Mouse (Mus musculus) liver, embryonic 14.5 days (tissue): ENCODE results near the gene Topors. TPM values are rescaled to one million over a fixed set of nuclear protein-coding genes. Genes with fewer than 3 reads are reported as not detected.

Source experiments
- ATAC-seq: fragments of 200-750 bp; cut with Nextera tagmentation; 2 replicates; pipeline ENCODE4 v1.8.0; 2017; ENCODE audit warnings: moderate number of reproducible peaks, mild to moderate bottlenecking, moderate library complexity; ENCODE audit not compliant: insufficient read depth
- DNase-seq, 3 experiments: peaks; one replicate each; pipeline ENCODE4 v3.0.0-alpha.2; 2012 to 2013; ENCODE audit warnings: low read depth in 3 of 3, low spot score in 3 of 3
- H3K27ac ChIP-seq: fragments of 300-500 bp; sonication (generic); 2 replicates; pipeline ENCODE4 v1.5.1; 2014; ENCODE audit warnings: moderate library complexity, mild to moderate bottlenecking, control low read depth, inconsistent platforms
- H3K27me3 ChIP-seq: fragments of 300-500 bp; sonication (generic); 2 replicates; pipeline ENCODE4 v1.6.1; 2014; ENCODE audit warnings: mild to moderate bottlenecking, low read length, moderate library complexity; ENCODE audit not compliant: control insufficient read depth, insufficient read depth
- H3K36me3 ChIP-seq: fragments of 300-500 bp; sonication (generic); replicated peaks from 2 replicates; pipeline ENCODE4 v1.6.1; 2014; ENCODE audit warnings: low read depth; ENCODE audit not compliant: control insufficient read depth, insufficient read depth
- H3K4me1 ChIP-seq, 2 experiments: fragments of 200-500 bp in 1 of 2; fragments of 300-500 bp in 1 of 2; sonication (generic) in 1 of 2; replicated peaks; 2 replicates each; pipeline ENCODE4 v1.6.1; 2012 to 2014; ENCODE audit warnings: antibody characterized with exemption in 1 of 2, inconsistent platforms in 1 of 2, low read length in 1 of 2; ENCODE audit not compliant: control insufficient read depth in 2 of 2, insufficient read depth in 2 of 2
- H3K4me2 ChIP-seq: fragments of 300-500 bp; sonication (generic); 2 replicates; pipeline ENCODE4 v1.6.1; 2014; ENCODE audit warnings: low read depth, mild to moderate bottlenecking, control low read depth, moderate library complexity
- H3K4me3 ChIP-seq, 2 experiments: fragments of 200-500 bp in 1 of 2; fragments of 300-500 bp in 1 of 2; sonication (generic) in 1 of 2; 2 replicates each; pipeline ENCODE4 v1.5.1; 2012 to 2014; ENCODE audit warnings: low read depth in 2 of 2, low read length in 2 of 2, mild to moderate bottlenecking in 2 of 2, control low read depth in 1 of 2, inconsistent platforms in 1 of 2, moderate library complexity in 1 of 2; ENCODE audit not compliant: insufficient read depth in 1 of 2
- H3K9ac ChIP-seq: fragments of 300-500 bp; sonication (generic); replicated peaks from 2 replicates; pipeline ENCODE4 v1.6.1; 2014; ENCODE audit warnings: mild to moderate bottlenecking, control low read depth, moderate library complexity
- H3K9me3 ChIP-seq: fragments of 300-500 bp; sonication (generic); 2 replicates; pipeline ENCODE4 v1.6.1; 2016; ENCODE audit warnings: low read length, mixed read lengths; ENCODE audit not compliant: control insufficient read depth
- CTCF ChIP-seq: IDR thresholded peaks from 2 replicates; pipeline ENCODE4 v1.5.1; 2016; ENCODE audit warnings: antibody characterized with exemption, low read depth, control low read depth
- EP300 ChIP-seq: IDR thresholded peaks from 2 replicates; pipeline ENCODE4 v1.6.1; 2016; ENCODE audit warnings: antibody characterized with exemption, low read depth
- WGBS: fragments of 180-500 bp; shearing (Covaris S2); extraction: QIAGEN DNeasy Blood & Tissue Kit; methylation state at CpG from one replicate; pipeline ENCODE4 v1.1.7; 2014; ENCODE audit not compliant: insufficient replicate concordance; 5-methylcytosine and 5-hydroxymethylcytosine counted together
- polyA plus RNA-seq, 2 experiments: library from polyadenylated mRNA; depleted of rRNA in 1 of 2; stranded (reverse) in 1 of 2; unstranded in 1 of 2; fragments of >200 nt; fragmentation: Nextera tagmentation in 1 of 2; extraction: Ambion mirVana in 1 of 2; gene quantifications; 2 replicates each; pipeline versions ENCODE4 v1.2.1 to v1.2.3; 2012 to 2014

Gene Topors
- polyA plus RNA-seq, 2 experiments, result 7.0 to 11.7 TPM

GRCm38 (mm10) chr4:40289046-40289445 is 19.4 kb upstream of the Topors start:
- 70% methylated on average over 2 of the region's 2 CpGs for WGBS
- Histone ChIP-seq H3K9me3 (no peaks in the 10 kb centered on the region; the same call in 1 of the 2 replicates), H3K4me1 (no peaks in the 10 kb centered on the region), H3K4me2 (no peak overlapping the region), H3K9ac (no peak overlapping the region), H3K36me3 (no peaks in the 10 kb centered on the region), H3K4me3 (no peak overlapping the region), H3K27ac (no peak overlapping the region), H3K27me3 (no peaks in the 10 kb centered on the region)
- no peak for TF ChIP-seq CTCF
- no peak for TF ChIP-seq EP300
- ATAC-seq, result no peak
- DNase-seq, result no peak

- TF ChIP-seq EP300 (no peak), CTCF (no peak)
- no peaks in the 10 kb centered on the region for H3K27me3 ChIP-seq
- ATAC-seq (no peak), DNase-seq (no peak)
- no peaks in the 10 kb centered on the region for H3K36me3 ChIP-seq
- H3K9ac ChIP-seq, result no peak overlapping the region
- H3K4me3 ChIP-seq, result no peak overlapping the region
- H3K4me1 ChIP-seq, result no peaks in the 10 kb centered on the region
- H3K4me2 ChIP-seq, result no peak overlapping the region
- WGBS, result 34% methylated on average over 6 of the region's 6 CpGs
- no peaks in the 10 kb centered on the region for H3K9me3 ChIP-seq
- H3K27ac ChIP-seq, result no peak overlapping the region
Measured at GRCm38 (mm10) chr4:40287415-40287814, 17.8 kb upstream of the Topors start.

GRCm38 (mm10) chr4:40285582-40285981 is 15.9 kb upstream of the Topors start:
- Histone ChIP-seq H3K9ac (no peak overlapping the region), H3K27ac (no peak overlapping the region), H3K9me3 (no peaks in the 10 kb centered on the region), H3K4me1 (no peaks in the 10 kb centered on the region), H3K4me2 (no peak overlapping the region), H3K4me3 (no peak overlapping the region), H3K27me3 (no peaks in the 10 kb centered on the region), H3K36me3 (no peaks in the 10 kb centered on the region)
- ATAC-seq (no peak), DNase-seq (peak in 1 of 3 experiments; percentile 33)
- no peak for TF ChIP-seq EP300
- TF ChIP-seq CTCF, result peak; percentile 75
- WGBS, result 6% methylated on average over 4 of the region's 4 CpGs

GRCm38 (mm10) chr4:40279276-40279900 is 9.7 kb upstream of the Topors start, which contains the start of gene Ndufb6:
Gene Ndufb6, minus strand, starts transcription at chr4:40279421.
- H3K27ac ChIP-seq, result peak within 1 kb of the TSS; percentile 5; the same call in 1 of the 2 replicates
- H3K4me2 ChIP-seq, result peak within 1 kb of the TSS; percentile 72
- H3K9ac ChIP-seq, result peak within 1 kb of the TSS; percentile 82

GRCm38 (mm10) chr4:40278880-40279275 is 9.2 kb upstream of the Topors start:
- 1% methylated on average over 21 of the region's 21 CpGs for WGBS
- no peak for DNase-seq
- Histone ChIP-seq H3K4me2 (peak overlapping the region; percentile 72), H3K27ac (no peak overlapping the region), H3K4me3 (peak overlapping the region; percentile 85 to 89), H3K9me3 (no peaks in the 10 kb centered on the region), H3K9ac (peak overlapping the region; percentile 82), H3K27me3 (no peaks in the 10 kb centered on the region), H3K4me1 (peaks cover 0 to 5% of the 10 kb centered on the region in 2 experiments; a peak in 1 of 4 replicates), H3K36me3 (no peaks in the 10 kb centered on the region)
- TF ChIP-seq CTCF (no peak), EP300 (no peak)
- ATAC-seq, result peak; percentile 50

More at GRCm38 (mm10) chr4:40279276-40279900, 9.7 kb upstream of the Topors start, which contains the start of gene Ndufb6:
- peaks cover 0 to 5% of the 10 kb centered on the region in 2 experiments; a peak in 1 of 4 replicates for H3K4me1 ChIP-seq
- H3K27me3 ChIP-seq, result no peaks in the 10 kb centered on the region
- no peaks in the 10 kb centered on the region for H3K36me3 ChIP-seq
- WGBS, result under 1% methylated on average over 36 of the region's 36 CpGs
- H3K4me3 ChIP-seq, result peak within 1 kb of the TSS; percentile 85 to 89
- no peaks in the 10 kb centered on the region for H3K9me3 ChIP-seq
- ATAC-seq, result peak; percentile 98
- DNase-seq, result peak; percentile 81 to 86 (median 85)
- TF ChIP-seq EP300 (no peak), CTCF (no peak)
